Mouse (Mus musculus): ENCODE data around the gene Kit. TPM values are rescaled to one million over a fixed set of nuclear protein-coding genes. Genes with fewer than 3 reads are reported as not detected.

Gene Kit
- total and polyA plus RNA-seq, 2 experiments from 2014 or later: 24.8 to 36.3 TPM

GRCm38 (mm10) chr5:75604238-75604637, 29.5 kb downstream of the Kit start:
- 58% methylated on average over 9 of the region's 9 CpGs for WGBS
- H3K4me1 ChIP-seq (ENCODE audit: insufficient read depth): no peaks in the 10 kb centered on the region

GRCm38 (mm10) chr5:75606898-75607297, 32.2 kb downstream of the Kit start:
- no peak for TF ChIP-seq CTCF (IDR thresholded peaks at IDR 0.05; ENCODE audit: low read depth)
- no peak for ATAC-seq
- DNase-seq: no peak
- Histone ChIP-seq H3K27me3 (ENCODE audit: insufficient read depth, low read length) (no peaks in the 10 kb centered on the region), H3K4me1 (ENCODE audit: insufficient read depth) (no peaks in the 10 kb centered on the region), H3K9ac (no peak overlapping the region), H3K27ac (ENCODE audit: low read depth, low read length) (no peak overlapping the region), H3K4me3 (ENCODE audit: low read depth, low read length) (no peak overlapping the region), H3K9me3 (ENCODE audit: low read length) (no peaks in the 10 kb centered on the region), H3K36me3 (ENCODE audit: insufficient read depth) (no peaks in the 10 kb centered on the region), H3K4me2 (ENCODE audit: low read depth) (no peak overlapping the region)
- WGBS: 55% methylated on average over 14 of the region's 14 CpGs

More at GRCm38 (mm10) chr5:75604238-75604637, 29.5 kb downstream of the Kit start:
- no peak for ATAC-seq
- H3K4me2 ChIP-seq (ENCODE audit: low read depth): no peak overlapping the region
- H3K36me3 ChIP-seq (ENCODE audit: insufficient read depth): no peaks in the 10 kb centered on the region
- H3K9ac ChIP-seq: no peak overlapping the region
- no peaks in the 10 kb centered on the region for H3K27me3 ChIP-seq (ENCODE audit: insufficient read depth, low read length)
- H3K4me3 ChIP-seq (ENCODE audit: low read depth, low read length): no peak overlapping the region
- no peaks in the 10 kb centered on the region for H3K9me3 ChIP-seq (ENCODE audit: low read length)
- H3K27ac ChIP-seq (ENCODE audit: low read depth, low read length): no peak overlapping the region
- no peak for DNase-seq
- TF ChIP-seq CTCF (IDR thresholded peaks at IDR 0.05; ENCODE audit: low read depth): no peak

- Histone ChIP-seq H3K27me3 (ENCODE audit: insufficient read depth, low read length) (no peaks in the 10 kb centered on the region), H3K9me3 (ENCODE audit: low read length) (no peaks in the 10 kb centered on the region), H3K4me3 (ENCODE audit: low read depth, low read length) (no peak overlapping the region), H3K4me1 (ENCODE audit: insufficient read depth) (no peaks in the 10 kb centered on the region), H3K4me2 (ENCODE audit: low read depth) (no peak overlapping the region), H3K27ac (ENCODE audit: low read depth, low read length) (no peak overlapping the region), H3K36me3 (ENCODE audit: insufficient read depth) (no peaks in the 10 kb centered on the region), H3K9ac (no peak overlapping the region)
- DNase-seq (no peak), ATAC-seq (no peak)
- TF ChIP-seq CTCF (IDR thresholded peaks at IDR 0.05; ENCODE audit: low read depth): no peak
- 79% methylated on average over 12 of the region's 12 CpGs for WGBS
These were observed 33.3 kb downstream of the Kit start for GRCm38 (mm10) chr5:75607971-75608370.

GRCm38 (mm10) chr5:75612380-75612779, 37.7 kb downstream of the Kit start:
- Histone ChIP-seq H3K9me3 (ENCODE audit: low read length) (no peaks in the 10 kb centered on the region), H3K36me3 (ENCODE audit: insufficient read depth) (no peaks in the 10 kb centered on the region), H3K27ac (ENCODE audit: low read depth, low read length) (no peak overlapping the region), H3K4me1 (ENCODE audit: insufficient read depth) (no peaks in the 10 kb centered on the region), H3K4me2 (ENCODE audit: low read depth) (no peak overlapping the region), H3K4me3 (ENCODE audit: low read depth, low read length) (no peak overlapping the region), H3K27me3 (ENCODE audit: insufficient read depth, low read length) (no peaks in the 10 kb centered on the region), H3K9ac (no peak overlapping the region)
- 8% methylated on average over 1 of the region's 1 CpGs for WGBS
- no peak for TF ChIP-seq CTCF (IDR thresholded peaks at IDR 0.05; ENCODE audit: low read depth)
- ATAC-seq (no peak), DNase-seq (no peak)

GRCm38 (mm10) chr5:75612926-75613325, 38.2 kb downstream of the Kit start:
- no peak overlapping the region for H3K4me3 ChIP-seq (ENCODE audit: low read depth, low read length)
- DNase-seq: no peak
- H3K4me1 ChIP-seq (ENCODE audit: insufficient read depth): no peaks in the 10 kb centered on the region
- H3K9me3 ChIP-seq (ENCODE audit: low read length): no peaks in the 10 kb centered on the region
- no peak overlapping the region for H3K27ac ChIP-seq (ENCODE audit: low read depth, low read length)
- 81% methylated on average over 4 of the region's 4 CpGs for WGBS
- no peaks in the 10 kb centered on the region for H3K27me3 ChIP-seq (ENCODE audit: insufficient read depth, low read length)
- no peak overlapping the region for H3K4me2 ChIP-seq (ENCODE audit: low read depth)
- no peak for ATAC-seq
- TF ChIP-seq CTCF (IDR thresholded peaks at IDR 0.05; ENCODE audit: low read depth): no peak
- no peaks in the 10 kb centered on the region for H3K36me3 ChIP-seq (ENCODE audit: insufficient read depth)
- no peak overlapping the region for H3K9ac ChIP-seq

- no peak for TF ChIP-seq CTCF (IDR thresholded peaks at IDR 0.05; ENCODE audit: low read depth)
- H3K9me3 ChIP-seq (ENCODE audit: low read length): no peaks in the 10 kb centered on the region
- H3K9ac ChIP-seq: no peak overlapping the region
- H3K36me3 ChIP-seq (ENCODE audit: insufficient read depth): no peaks in the 10 kb centered on the region
- ATAC-seq (peak; percentile 86; the same call in 1 of the 2 replicates), DNase-seq (no peak)
- H3K4me1 ChIP-seq (ENCODE audit: insufficient read depth): no peaks in the 10 kb centered on the region
- no peak overlapping the region for H3K27ac ChIP-seq (ENCODE audit: low read depth, low read length)
- no peak overlapping the region for H3K4me3 ChIP-seq (ENCODE audit: low read depth, low read length)
- no peak overlapping the region for H3K4me2 ChIP-seq (ENCODE audit: low read depth)
- no peaks in the 10 kb centered on the region for H3K27me3 ChIP-seq (ENCODE audit: insufficient read depth, low read length)
- WGBS: 59% methylated on average over 11 of the region's 11 CpGs
These were observed 40.4 kb downstream of the Kit start for GRCm38 (mm10) chr5:75615000-75615571.

GRCm38 (mm10) chr5:75615624-75616023, 40.9 kb downstream of the Kit start:
- Histone ChIP-seq H3K4me1 (ENCODE audit: insufficient read depth) (no peaks in the 10 kb centered on the region), H3K4me3 (ENCODE audit: low read depth, low read length) (no peak overlapping the region), H3K36me3 (ENCODE audit: insufficient read depth) (peaks cover under 1% of the 10 kb centered on the region; the same call in 1 of the 2 replicates), H3K9me3 (ENCODE audit: low read length) (no peaks in the 10 kb centered on the region), H3K27me3 (ENCODE audit: insufficient read depth, low read length) (no peaks in the 10 kb centered on the region), H3K9ac (no peak overlapping the region), H3K27ac (ENCODE audit: low read depth, low read length) (no peak overlapping the region), H3K4me2 (ENCODE audit: low read depth) (no peak overlapping the region)
- no peak for DNase-seq
- no peak for ATAC-seq
- WGBS: 93% methylated on average over 8 of the region's 8 CpGs
- no peak for TF ChIP-seq CTCF (IDR thresholded peaks at IDR 0.05; ENCODE audit: low read depth)

All from forebrain, postnatal 0 days (tissue).